Mouse (Mus musculus) hindbrain, embryonic 15.5 days (tissue): ENCODE measurements around the gene Prune2. TPM values are rescaled to one million over a fixed set of nuclear protein-coding genes. Genes with fewer than 3 reads are reported as not detected.

Experiments
- ATAC-seq: fragments of 200-750 bp; cut with Nextera tagmentation; 2 replicates; pipeline ENCODE4 v1.8.0; 2017; ENCODE audit warnings: low read depth, moderate number of reproducible peaks, moderate TSS enrichment; ENCODE audit not compliant: low FRiP score
- H3K27ac ChIP-seq: fragments of 300-500 bp; sonication (generic); replicated peaks from 2 replicates; pipeline ENCODE4 v1.5.1; 2015; ENCODE audit warnings: mild to moderate bottlenecking, inconsistent platforms
- H3K27me3 ChIP-seq: fragments of 300-500 bp; sonication (generic); 2 replicates; pipeline ENCODE4 v1.6.1; 2015; ENCODE audit warnings: control low read depth, inconsistent platforms
- H3K36me3 ChIP-seq: fragments of 300-500 bp; sonication (generic); 2 replicates; pipeline ENCODE4 v1.6.1; 2015; ENCODE audit warnings: control low read depth, inconsistent platforms
- H3K4me1 ChIP-seq: fragments of 300-500 bp; sonication (generic); replicated peaks from 2 replicates; pipeline ENCODE4 v1.6.1; 2015; ENCODE audit warnings: control low read depth, inconsistent platforms
- H3K4me2 ChIP-seq: fragments of 300-500 bp; sonication (generic); 2 replicates; pipeline ENCODE4 v1.6.1; 2015; ENCODE audit warnings: moderate library complexity, mild to moderate bottlenecking, inconsistent platforms
- H3K4me3 ChIP-seq: fragments of 300-500 bp; sonication (generic); 2 replicates; pipeline ENCODE4 v1.5.1; 2015; ENCODE audit warnings: mild to moderate bottlenecking, inconsistent platforms
- H3K9ac ChIP-seq: fragments of 300-500 bp; sonication (generic); 2 replicates; pipeline ENCODE4 v1.6.1; 2015; ENCODE audit warnings: inconsistent platforms
- H3K9me3 ChIP-seq: fragments of 300-500 bp; sonication (generic); 2 replicates; pipeline ENCODE4 v1.6.1; 2016; ENCODE audit warnings: control low read depth, inconsistent platforms
- WGBS: fragments of 180-500 bp; shearing (Covaris S2); methylation state at CpG from one replicate; pipeline ENCODE4 v1.1.7; 2015; 5-methylcytosine and 5-hydroxymethylcytosine counted together
- polyA plus RNA-seq: library from polyadenylated mRNA; unstranded; fragments of >200 nt; fragmentation: Nextera tagmentation; extraction: Ambion mirVana; gene quantifications from 2 replicates; pipeline ENCODE4 v1.2.1, GENCODE M21; 2015

Prune2 gene
- 8.2 and 9.4 TPM in 2 replicates for polyA plus RNA-seq

DNA sequence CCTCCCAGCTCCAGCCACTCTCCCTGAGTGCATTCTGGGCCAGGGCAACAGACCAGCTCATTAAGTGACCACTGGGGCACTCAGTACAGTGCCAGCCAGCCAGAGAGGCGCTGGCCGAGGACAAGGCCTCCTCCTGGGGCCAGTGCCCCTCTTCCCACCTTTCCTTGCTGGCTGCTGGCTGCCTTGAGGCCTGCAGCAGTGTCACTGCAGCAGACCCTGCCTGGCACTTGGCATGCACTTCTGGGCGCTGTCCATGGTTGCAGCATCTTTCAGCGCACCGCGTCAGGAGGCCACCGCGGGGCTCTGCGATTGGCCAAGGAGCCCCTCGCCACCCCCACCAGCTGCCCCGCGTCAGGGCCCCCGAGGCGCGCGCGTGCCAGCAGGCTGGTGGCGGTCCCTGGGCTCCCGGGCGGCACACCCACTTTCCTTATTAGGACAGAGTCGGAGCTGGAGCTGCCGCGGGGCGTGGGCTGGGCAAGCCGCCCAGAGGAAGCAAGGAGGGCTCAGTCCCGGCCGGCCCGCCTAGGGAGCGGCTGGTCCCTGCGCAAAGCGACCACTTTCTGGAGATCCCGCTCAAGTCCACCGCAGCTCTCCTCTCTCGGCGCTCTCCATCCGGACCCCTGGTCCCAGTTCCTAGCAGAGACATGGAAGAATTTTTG lies at the start of gene Prune2:
TSS of gene Prune2 (plus strand) at position 506 of the 659 bp plus-strand sequence.
- peak within 1 kb of the TSS; percentile 94 for H3K4me2 ChIP-seq
- no peaks in the 10 kb centered on the region for H3K9me3 ChIP-seq
- H3K4me3 ChIP-seq: peak within 1 kb of the TSS; percentile 47
- peak within 1 kb of the TSS; percentile 48 for H3K9ac ChIP-seq
- WGBS: under 1% methylated on average over 36 of the region's 36 CpGs
- 0 out of 2 replicates have a peak within 1 kb of the TSS, but pooled peaks have one; percentile 18 for H3K27ac ChIP-seq
- H3K27me3 ChIP-seq: peaks cover 31% of the 10 kb centered on the region; the same call in 1 of the 2 replicates
- peaks cover 18% of the 10 kb centered on the region for H3K4me1 ChIP-seq
- no peaks in the 10 kb centered on the region for H3K36me3 ChIP-seq
- peak; percentile 94 for ATAC-seq

GRCm38 (mm10) chr19:16911507-16911906 lies 44.4 kb upstream of the Prune2 start:
- ATAC-seq: no peak
- no peaks in the 10 kb centered on the region for H3K27me3 ChIP-seq
- no peaks in the 10 kb centered on the region for H3K4me1 ChIP-seq
- H3K9me3 ChIP-seq: no peaks in the 10 kb centered on the region
- 44% methylated on average over 5 of the region's 5 CpGs for WGBS
- no peak overlapping the region for H3K9ac ChIP-seq
- no peak overlapping the region for H3K4me3 ChIP-seq
- H3K27ac ChIP-seq: no peak overlapping the region
- no peak overlapping the region for H3K4me2 ChIP-seq
- H3K36me3 ChIP-seq: no peaks in the 10 kb centered on the region

GRCm38 (mm10) chr19:16924516-16924915 lies 31.4 kb upstream of the Prune2 start:
- H3K27ac ChIP-seq: no peak overlapping the region
- H3K4me1 ChIP-seq: no peaks in the 10 kb centered on the region
- no peak overlapping the region for H3K9ac ChIP-seq
- no peaks in the 10 kb centered on the region for H3K36me3 ChIP-seq
- WGBS: 76% methylated on average over 4 of the region's 4 CpGs
- no peak overlapping the region for H3K4me3 ChIP-seq
- no peak for ATAC-seq
- no peaks in the 10 kb centered on the region for H3K9me3 ChIP-seq
- no peak overlapping the region for H3K4me2 ChIP-seq
- H3K27me3 ChIP-seq: no peaks in the 10 kb centered on the region

- Histone ChIP-seq H3K4me2 (no peak overlapping the region), H3K36me3 (no peaks in the 10 kb centered on the region), H3K9me3 (no peaks in the 10 kb centered on the region), H3K4me3 (no peak overlapping the region), H3K4me1 (no peaks in the 10 kb centered on the region), H3K27ac (no peak overlapping the region), H3K9ac (no peak overlapping the region), H3K27me3 (no peaks in the 10 kb centered on the region)
- 89% methylated on average over 8 of the region's 8 CpGs for WGBS
- ATAC-seq: no peak
Observed at GRCm38 (mm10) chr19:16934664-16935063, 21.3 kb upstream of the Prune2 start.

- H3K9me3 ChIP-seq: no peaks in the 10 kb centered on the region
- 93% methylated on average over 2 of the region's 2 CpGs for WGBS
- no peak overlapping the region for H3K4me3 ChIP-seq
- H3K27me3 ChIP-seq: peaks cover 11% of the 10 kb centered on the region; the same call in 1 of the 2 replicates
- H3K4me2 ChIP-seq: no peak overlapping the region
- no peak overlapping the region for H3K9ac ChIP-seq
- H3K36me3 ChIP-seq: no peaks in the 10 kb centered on the region
- ATAC-seq: no peak
- H3K27ac ChIP-seq: no peak overlapping the region
- H3K4me1 ChIP-seq: no peaks in the 10 kb centered on the region
Observed at GRCm38 (mm10) chr19:16948794-16949313, 7.1 kb upstream of the Prune2 start.

GRCm38 (mm10) chr19:16949341-16949740 lies 6.6 kb upstream of the Prune2 start:
- Histone ChIP-seq H3K9ac (no peak overlapping the region), H3K27ac (no peak overlapping the region), H3K36me3 (no peaks in the 10 kb centered on the region), H3K9me3 (no peaks in the 10 kb centered on the region), H3K4me2 (no peak overlapping the region), H3K4me1 (no peaks in the 10 kb centered on the region), H3K4me3 (no peak overlapping the region), H3K27me3 (peaks cover 14% of the 10 kb centered on the region; the same call in 1 of the 2 replicates)
- ATAC-seq: no peak
- WGBS: 92% methylated on average over 2 of the region's 2 CpGs

DNA sequence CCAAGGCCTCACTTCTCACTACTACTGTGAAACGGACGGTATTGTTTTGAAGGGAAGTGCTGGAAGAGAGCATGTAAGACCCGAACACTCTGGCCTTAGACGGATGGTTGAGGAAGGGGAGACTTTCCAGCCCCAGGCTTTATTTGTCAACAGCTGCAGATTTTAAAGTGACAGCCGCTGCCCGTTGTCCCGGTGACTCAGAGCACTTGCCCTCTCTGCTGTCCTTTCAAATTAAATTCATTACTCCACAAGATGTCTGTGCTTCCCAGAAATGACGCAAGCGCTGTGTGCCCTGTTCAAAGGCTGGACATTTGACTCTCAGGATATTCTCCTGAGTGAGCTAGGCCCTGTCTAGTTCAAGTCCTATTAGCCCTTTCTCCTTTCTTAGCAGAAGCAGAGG lies 5.9 kb upstream of the Prune2 start:
- Histone ChIP-seq H3K9ac (no peak overlapping the region), H3K4me2 (no peak overlapping the region), H3K9me3 (no peaks in the 10 kb centered on the region), H3K27ac (no peak overlapping the region), H3K36me3 (no peaks in the 10 kb centered on the region), H3K27me3 (peaks cover 14% of the 10 kb centered on the region; the same call in 1 of the 2 replicates), H3K4me1 (no peaks in the 10 kb centered on the region; the same call in 1 of the 2 replicates), H3K4me3 (no peak overlapping the region)
- WGBS: 56% methylated on average over 9 of the region's 9 CpGs
- ATAC-seq: no peak

GRCm38 (mm10) chr19:16950664-16951363 lies 5.1 kb upstream of the Prune2 start:
- ATAC-seq: no peak
- no peaks in the 10 kb centered on the region for H3K36me3 ChIP-seq
- WGBS: 79% methylated on average over 8 of the region's 8 CpGs
- H3K27me3 ChIP-seq: peaks cover 18% of the 10 kb centered on the region; the same call in 1 of the 2 replicates
- H3K27ac ChIP-seq: no peak overlapping the region
- H3K4me3 ChIP-seq: no peak overlapping the region
- H3K4me2 ChIP-seq: no peak overlapping the region
- no peak overlapping the region for H3K9ac ChIP-seq
- peaks cover 8% of the 10 kb centered on the region for H3K4me1 ChIP-seq
- no peaks in the 10 kb centered on the region for H3K9me3 ChIP-seq

DNA sequence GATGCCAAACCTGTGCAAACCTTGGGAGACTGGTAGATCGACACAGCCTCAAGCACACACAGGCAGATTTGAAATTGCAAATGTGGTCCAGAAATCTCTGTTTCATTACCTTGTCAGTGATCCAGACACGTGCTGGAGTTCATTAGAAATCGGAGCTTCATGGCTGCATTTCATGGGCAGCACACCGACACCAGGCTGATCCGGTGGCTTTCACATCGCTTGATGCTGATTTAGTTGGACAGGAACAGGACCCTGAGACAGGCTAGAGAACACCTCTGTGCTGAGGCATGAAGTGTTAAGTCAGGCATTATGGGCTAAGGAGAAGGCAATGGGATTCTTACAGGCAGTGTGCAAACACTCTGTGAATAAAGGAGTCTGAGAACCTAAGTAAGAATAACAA lies 1.2 kb upstream of the Prune2 start:
- Histone ChIP-seq H3K4me1 (peaks cover 18% of the 10 kb centered on the region), H3K27me3 (peaks cover 31% of the 10 kb centered on the region; the same call in 1 of the 2 replicates)
- WGBS: 71% methylated on average over 6 of the region's 6 CpGs

DNA sequence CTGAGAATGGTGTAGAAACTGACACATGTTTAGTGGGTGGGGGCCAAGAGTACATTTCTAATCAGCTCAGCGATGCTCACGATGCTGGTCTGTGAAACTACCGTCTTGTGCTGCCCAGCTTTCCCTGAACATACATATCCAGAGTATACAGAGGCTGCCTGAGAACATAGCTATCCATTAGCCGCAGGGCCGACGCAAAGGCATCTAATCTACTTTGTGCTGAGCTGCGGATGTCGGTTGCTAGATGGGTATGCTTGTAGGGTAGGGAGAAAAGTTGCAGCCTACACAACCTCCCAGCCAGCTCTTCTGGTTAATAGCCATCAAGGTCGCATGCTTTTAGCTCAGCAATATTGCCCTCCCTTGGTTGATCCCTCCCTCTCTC lies 696 bp upstream of the Prune2 start:
- Histone ChIP-seq H3K36me3 (no peaks in the 10 kb centered on the region), H3K4me3 (peak overlapping the region; percentile 47), H3K4me2 (peak overlapping the region; percentile 94), H3K27ac (no peak overlapping the region), H3K9ac (peak overlapping the region; percentile 48; the same call in 1 of the 2 replicates), H3K27me3 (peaks cover 31% of the 10 kb centered on the region; the same call in 1 of the 2 replicates), H3K4me1 (peaks cover 18% of the 10 kb centered on the region), H3K9me3 (no peaks in the 10 kb centered on the region)
- ATAC-seq: no peak; the same call in 1 of the 2 replicates
- 45% methylated on average over 9 of the region's 9 CpGs for WGBS

More for the DNA sequence above, 1.2 kb upstream of the Prune2 start:
- H3K9ac ChIP-seq: no peak overlapping the region
- no peaks in the 10 kb centered on the region for H3K9me3 ChIP-seq
- H3K36me3 ChIP-seq: no peaks in the 10 kb centered on the region
- H3K27ac ChIP-seq: no peak overlapping the region
- H3K4me2 ChIP-seq: no peak overlapping the region
- no peak overlapping the region for H3K4me3 ChIP-seq
- ATAC-seq: no peak

GRCm38 (mm10) chr19:16956319-16956718 lies 401 bp downstream of the Prune2 start:
- WGBS: 3% methylated on average over 7 of the region's 7 CpGs
- peak overlapping the region; percentile 47 for H3K4me3 ChIP-seq
- H3K9me3 ChIP-seq: no peaks in the 10 kb centered on the region
- peak overlapping the region; percentile 48 for H3K9ac ChIP-seq
- peaks cover 31% of the 10 kb centered on the region; the same call in 1 of the 2 replicates for H3K27me3 ChIP-seq
- no peak overlapping the region for H3K27ac ChIP-seq
- ATAC-seq: no peak; the same call in none of the 2 replicates
- H3K36me3 ChIP-seq: no peaks in the 10 kb centered on the region
- peaks cover 18% of the 10 kb centered on the region for H3K4me1 ChIP-seq
- H3K4me2 ChIP-seq: peak overlapping the region; percentile 94

DNA sequence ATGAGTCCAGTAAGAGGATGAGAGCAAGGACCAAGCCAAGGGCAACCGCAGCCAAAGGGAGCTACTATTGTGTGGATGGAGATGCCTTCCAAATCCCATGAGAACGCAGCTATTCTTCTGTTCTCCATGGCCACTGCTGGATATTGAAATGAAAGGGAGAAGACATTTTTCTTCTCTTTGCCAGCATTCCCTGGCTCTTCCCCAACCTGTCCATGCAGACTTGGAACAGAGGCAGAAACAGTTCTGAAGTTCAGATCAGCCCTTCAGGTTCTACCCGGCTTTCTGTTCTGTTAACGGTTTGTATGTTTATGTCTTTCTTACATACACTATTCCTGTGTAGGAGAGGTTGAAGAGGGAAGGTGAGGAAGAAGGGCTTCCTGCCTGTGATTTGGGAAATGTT lies 3.1 kb downstream of the Prune2 start:
- Histone ChIP-seq H3K36me3 (no peaks in the 10 kb centered on the region), H3K27me3 (peaks cover 19% of the 10 kb centered on the region; the same call in 1 of the 2 replicates), H3K4me2 (no peak overlapping the region), H3K9me3 (no peaks in the 10 kb centered on the region), H3K9ac (no peak overlapping the region), H3K4me1 (peaks cover 18% of the 10 kb centered on the region), H3K4me3 (no peak overlapping the region), H3K27ac (no peak overlapping the region)
- 78% methylated on average over 4 of the region's 4 CpGs for WGBS
- no peak for ATAC-seq
